Mouse (Mus musculus) thymus, adult 2 months (tissue): ENCODE results near the gene Rbm25. TPM values are rescaled to one million over a fixed set of nuclear protein-coding genes. Genes with fewer than 3 reads are reported as not detected.

Experiments used
- DNase-seq: peaks from one replicate; pipeline ENCODE4 v3.0.0; 2021
- H3K27ac ChIP-seq: fragments of 200-500 bp; 2 replicates; pipeline ENCODE4 v1.5.1; 2012; ENCODE audit warnings: low read length, control low read depth; ENCODE audit not compliant: control insufficient read depth, insufficient read depth
- H3K27me3 ChIP-seq: fragments of 200-500 bp; 2 replicates; pipeline ENCODE4 v1.6.1; 2012; ENCODE audit warnings: mild to moderate bottlenecking, low read length, moderate library complexity, mixed read lengths; ENCODE audit not compliant: control insufficient read depth, insufficient read depth
- H3K36me3 ChIP-seq: fragments of 200-500 bp; 2 replicates; pipeline ENCODE4 v1.6.1; 2012; ENCODE audit warnings: mild to moderate bottlenecking, low read length, moderate library complexity; ENCODE audit not compliant: control insufficient read depth, insufficient read depth
- H3K4me1 ChIP-seq: fragments of 200-500 bp; replicated peaks from 2 replicates; pipeline ENCODE4 v1.6.1; 2012; ENCODE audit warnings: low read length; ENCODE audit not compliant: control insufficient read depth, insufficient read depth
- H3K4me3 ChIP-seq: fragments of 200-500 bp; 2 replicates; pipeline ENCODE4 v1.5.1; 2012; ENCODE audit warnings: mild to moderate bottlenecking, low read length, control low read depth, moderate library complexity; ENCODE audit not compliant: control insufficient read depth, insufficient read depth
- CTCF ChIP-seq: fragments of 200-500 bp; IDR thresholded peaks from 2 replicates; pipeline ENCODE4 v1.5.1; 2012; ENCODE audit warnings: mild to moderate bottlenecking, control low read depth, low read length, moderate library complexity, borderline replicate concordance; ENCODE audit not compliant: control insufficient read depth, poor library complexity, insufficient read depth; ENCODE audit errors: extremely low read depth
- POLR2A ChIP-seq: fragments of 200-500 bp; IDR thresholded peaks from 2 replicates; pipeline ENCODE4 v1.6.1; 2012; ENCODE audit warnings: mild to moderate bottlenecking, low read length, control low read depth, moderate library complexity; ENCODE audit not compliant: control insufficient read depth, poor library complexity, insufficient read depth; ENCODE audit errors: extremely low read depth
- WGBS: fragments of 180-500 bp; shearing (Covaris S2); methylation state at CpG from one replicate; pipeline ENCODE4 v1.1.7; 2018; 5-methylcytosine and 5-hydroxymethylcytosine counted together
- polyA plus RNA-seq: library from polyadenylated mRNA; depleted of rRNA; stranded (reverse); fragments of >200 nt; gene quantifications from 2 replicates; pipeline ENCODE4 v1.2.3, GENCODE M21; 2012

Gene Rbm25
- polyA plus RNA-seq, 1 experiment, result 49.2 TPM

DNA sequence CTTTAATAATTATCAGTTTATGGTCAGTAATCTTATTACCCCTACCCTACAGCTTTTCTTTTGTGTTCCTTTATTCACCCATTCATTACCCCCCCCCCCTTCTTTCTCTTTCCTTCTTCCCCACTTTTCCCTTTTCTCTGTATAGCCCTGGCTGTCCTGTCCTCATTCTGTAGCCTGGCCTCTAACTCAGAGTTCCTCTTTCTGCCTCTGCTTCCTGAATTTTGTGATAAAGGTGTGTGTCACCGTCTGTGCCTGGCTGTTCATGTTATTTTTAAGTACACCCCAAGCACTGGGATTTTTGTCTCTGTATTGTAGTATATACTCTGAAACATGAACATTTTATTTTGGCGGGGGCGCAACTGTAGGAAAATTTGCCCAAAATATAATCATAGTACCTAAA is 19.3 kb downstream of the Rbm25 start:
- TF ChIP-seq CTCF, result no peak
- no peak for TF ChIP-seq POLR2A
- no peaks in the 10 kb centered on the region for H3K27me3 ChIP-seq
- 84% methylated on average over 3 of the region's 3 CpGs for WGBS
- no peak overlapping the region for H3K4me3 ChIP-seq
- no peak overlapping the region for H3K27ac ChIP-seq
- peaks cover 69% of the 10 kb centered on the region for H3K36me3 ChIP-seq
- no peaks in the 10 kb centered on the region for H3K4me1 ChIP-seq
- no peak for DNase-seq

DNA sequence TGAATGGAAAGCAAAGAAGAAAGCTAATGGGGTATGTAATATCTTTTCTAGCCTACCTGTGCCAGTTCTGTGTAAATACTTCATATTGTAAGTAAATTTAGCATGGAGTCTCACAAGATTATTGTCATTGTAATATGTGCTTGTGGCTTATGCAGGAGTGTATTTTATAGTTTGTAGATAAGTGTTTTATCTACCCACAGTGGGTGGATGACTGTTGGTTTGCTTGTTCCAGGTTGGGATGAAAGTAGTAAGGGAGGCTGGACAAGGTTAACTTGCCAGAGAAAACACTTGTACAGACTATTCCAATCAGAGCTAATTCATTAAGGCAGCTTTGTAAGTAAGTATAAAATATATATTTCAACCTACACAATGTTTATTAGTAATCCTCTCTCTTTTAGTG is 20.4 kb downstream of the Rbm25 start:
- TF ChIP-seq POLR2A (no peak), CTCF (no peak)
- H3K36me3 ChIP-seq, result peaks cover 66% of the 10 kb centered on the region
- no peaks in the 10 kb centered on the region for H3K4me1 ChIP-seq
- no peak overlapping the region for H3K27ac ChIP-seq
- H3K27me3 ChIP-seq, result no peaks in the 10 kb centered on the region
- no peak for DNase-seq
- no peak overlapping the region for H3K4me3 ChIP-seq

DNA sequence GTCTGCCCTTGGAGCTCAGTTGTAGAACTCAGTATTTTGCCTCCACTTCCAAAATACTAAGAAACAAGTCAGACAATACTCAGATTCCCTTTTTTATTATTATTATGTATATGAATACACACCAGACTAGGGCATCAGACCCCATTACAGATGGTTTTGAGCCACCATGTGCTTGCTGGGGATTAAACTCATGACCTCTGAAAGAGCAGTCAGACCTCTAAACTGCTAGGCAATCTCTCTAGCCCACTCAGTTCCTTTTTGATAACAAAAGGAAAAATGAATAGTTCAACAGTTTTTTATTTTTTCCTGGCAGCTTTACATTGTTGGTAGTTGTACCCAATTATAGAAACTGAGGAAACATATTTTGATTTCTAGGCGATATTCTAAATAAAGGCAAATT is 54.4 kb downstream of the Rbm25 start:
- Histone ChIP-seq H3K27me3 (no peaks in the 10 kb centered on the region), H3K4me3 (no peak overlapping the region), H3K4me1 (no peaks in the 10 kb centered on the region), H3K36me3 (peaks cover 13% of the 10 kb centered on the region), H3K27ac (no peak overlapping the region)
- no peak for TF ChIP-seq CTCF
- no peak for TF ChIP-seq POLR2A
- no peak for DNase-seq
- 100% methylated on average over 1 of the region's 1 CpGs for WGBS

DNA sequence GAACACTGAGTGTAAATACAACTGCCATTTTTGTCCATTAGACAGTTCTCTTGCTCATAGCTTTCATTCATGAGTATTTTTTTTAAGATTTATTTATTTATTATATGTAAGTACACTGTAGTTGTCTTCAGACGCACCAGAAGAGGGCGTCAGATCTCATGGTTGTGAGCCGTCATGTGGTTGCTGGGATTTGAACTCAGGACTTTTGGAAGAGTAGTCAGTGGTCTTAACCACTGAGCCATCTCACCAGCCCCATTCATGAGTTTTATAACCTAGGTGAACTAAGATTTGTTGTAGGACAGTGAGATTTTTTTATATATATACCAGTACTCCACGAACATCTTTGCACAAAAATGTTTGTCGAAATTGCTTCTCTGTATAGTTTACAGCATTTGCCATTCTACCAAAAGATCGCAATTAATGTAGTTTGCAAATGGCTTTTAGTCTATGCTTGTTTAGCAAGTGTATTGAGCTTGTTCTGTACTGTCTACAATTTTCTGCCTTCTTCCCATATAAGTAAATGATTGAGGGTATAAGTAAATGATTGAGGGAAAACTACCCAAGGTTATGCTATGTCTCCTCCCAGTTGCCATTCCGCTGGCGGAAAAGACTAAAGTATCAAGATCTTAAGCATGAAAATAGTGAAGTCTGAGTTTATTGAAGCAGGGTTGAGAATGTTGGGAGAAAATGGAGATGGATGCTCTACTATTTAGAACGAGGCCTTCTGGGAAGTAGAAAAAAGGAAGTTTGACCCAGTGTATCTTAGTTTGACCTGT is 55.7 kb downstream of the Rbm25 start:
- Histone ChIP-seq H3K27ac (no peak overlapping the region), H3K4me3 (no peak overlapping the region), H3K27me3 (no peaks in the 10 kb centered on the region), H3K36me3 (peaks cover 6% of the 10 kb centered on the region), H3K4me1 (no peaks in the 10 kb centered on the region)
- 95% methylated on average over 9 of the region's 9 CpGs for WGBS
- no peak for DNase-seq
- TF ChIP-seq CTCF, result no peak
- no peak for TF ChIP-seq POLR2A

DNA sequence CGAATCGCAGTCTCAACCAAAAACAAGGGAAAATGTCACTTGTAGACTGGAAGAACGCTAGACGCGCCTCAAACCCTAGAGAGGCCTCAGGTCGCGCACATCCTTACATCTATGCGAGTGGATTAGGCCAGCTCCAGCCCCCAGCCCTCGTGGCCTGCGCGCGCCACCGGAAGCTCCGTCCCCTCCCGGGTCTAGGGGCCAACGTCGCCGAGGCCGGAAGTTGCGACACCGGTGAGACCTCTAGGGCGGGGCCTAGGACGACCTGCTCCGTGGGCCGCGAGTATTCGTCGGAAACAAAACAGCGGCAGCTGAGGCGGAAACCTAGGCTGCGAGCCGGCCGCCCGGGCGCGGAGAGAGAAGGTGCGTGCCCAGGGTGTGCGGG is 56.9 kb downstream of the Rbm25 start, which contains the start of gene Psen1:
Gene Psen1, plus strand, starts transcription at position 219 of the 382 bp plus-strand sequence.
- H3K4me1 ChIP-seq, result no peaks in the 10 kb centered on the region
- WGBS, result under 1% methylated on average over 38 of the region's 38 CpGs
- TF ChIP-seq CTCF (0 out of 2 replicates have a peak, but pooled peaks have one; percentile 26), POLR2A (peak; percentile 89)

DNA sequence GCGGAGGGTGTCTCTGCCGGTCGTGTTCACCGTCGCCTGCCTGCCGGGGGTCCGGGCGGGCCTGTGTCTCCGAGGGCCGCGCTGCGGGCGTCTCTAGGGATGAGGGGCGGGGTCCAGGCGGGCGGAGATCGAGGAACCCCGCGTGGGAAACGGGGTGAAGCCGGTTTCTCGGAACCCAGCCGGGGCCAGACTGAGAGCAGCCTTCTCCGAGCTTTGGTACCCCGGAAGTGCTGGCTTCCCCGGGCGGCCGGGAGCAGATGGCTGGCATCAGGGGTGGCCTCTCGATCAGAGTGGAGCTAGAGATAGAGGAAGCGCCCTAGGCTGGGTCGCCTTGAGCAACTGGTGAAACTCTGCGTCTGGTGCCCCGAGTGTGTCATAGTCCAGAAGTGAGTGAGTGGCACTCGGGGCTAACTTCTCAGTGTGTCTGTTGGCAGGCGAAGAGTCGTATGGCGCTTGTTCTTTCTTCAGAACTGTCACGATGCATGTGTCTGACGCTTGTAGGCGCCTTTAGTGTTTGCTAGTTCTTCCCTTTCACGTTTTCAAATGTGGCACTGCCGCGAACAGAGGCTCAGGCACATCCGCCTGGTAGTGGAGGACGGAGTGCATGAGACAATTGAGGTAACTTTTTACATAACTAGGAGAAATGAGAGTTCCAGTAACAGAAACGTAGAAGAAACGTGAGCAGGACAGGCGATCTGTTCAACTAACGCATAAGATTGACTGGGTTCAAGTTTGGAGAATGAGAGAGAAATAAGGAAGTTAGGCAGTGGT is 57.5 kb downstream of the Rbm25 start:
- TF ChIP-seq POLR2A (no peak), CTCF (no peak)
- peak overlapping the region; percentile 84 for H3K4me3 ChIP-seq
- no peaks in the 10 kb centered on the region for H3K27me3 ChIP-seq
- WGBS, result under 1% methylated on average over 49 of the region's 49 CpGs
- DNase-seq, result peak; percentile 43
- no peaks in the 10 kb centered on the region; the same call in 1 of the 2 replicates for H3K36me3 ChIP-seq
- H3K4me1 ChIP-seq, result no peaks in the 10 kb centered on the region
- H3K27ac ChIP-seq, result peak overlapping the region; percentile 78

More for the DNA sequence above, 56.9 kb downstream of the Rbm25 start, which contains the start of gene Psen1:
- Histone ChIP-seq H3K27ac (peak within 1 kb of the TSS; percentile 78), H3K36me3 (no peaks in the 10 kb centered on the region; the same call in 1 of the 2 replicates), H3K27me3 (no peaks in the 10 kb centered on the region), H3K4me3 (peak within 1 kb of the TSS; percentile 84)
- DNase-seq, result peak; percentile 93
